Mouse (Mus musculus) testis, adult 2 months (tissue): ENCODE results near the gene Hephl1.

Experiments used
- CTCF ChIP-seq: fragments of 200-500 bp; IDR thresholded peaks from 2 replicates; pipeline ENCODE4 v1.5.1; 2012; ENCODE audit warnings: low read depth, mild to moderate bottlenecking, inconsistent platforms, low read length, moderate library complexity; ENCODE audit not compliant: control insufficient read depth, insufficient read depth, insufficient replicate concordance
- POLR2A ChIP-seq: fragments of 200-500 bp; IDR thresholded peaks from 2 replicates; pipeline ENCODE4 v1.6.1; 2012; ENCODE audit warnings: low read depth, mild to moderate bottlenecking, inconsistent platforms, low read length, moderate library complexity; ENCODE audit not compliant: control insufficient read depth

DNA sequence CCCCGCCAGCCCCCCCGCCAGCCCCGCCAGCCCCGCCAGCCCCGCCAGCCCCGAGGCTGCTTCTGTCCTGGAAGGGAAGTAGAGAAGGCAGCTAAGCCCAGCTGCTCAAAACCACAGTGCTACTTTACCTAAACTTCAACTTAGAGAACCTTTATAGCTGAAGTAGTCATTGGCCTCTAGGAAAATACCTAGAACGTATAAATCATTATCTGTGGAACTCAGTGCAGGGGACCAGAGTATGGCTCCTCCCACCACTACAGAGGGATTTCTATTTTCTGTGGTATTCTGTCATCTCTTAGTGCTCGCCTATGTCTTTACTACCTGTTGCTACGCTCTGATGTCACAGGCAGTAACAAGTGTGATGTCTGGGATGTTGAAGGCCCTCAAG is 107.6 kb downstream of the Hephl1 start:
- TF ChIP-seq POLR2A (no peak), CTCF (no peak)
